Mouse (Mus musculus): ENCODE measurements at regions not wholly inside any gene's neighbourhood (a gene's known extent, or its start where the extent isn't known, plus 50 kb on each side); places are given as distances from the start of the nearest gene placed in this dataset.

DNA sequence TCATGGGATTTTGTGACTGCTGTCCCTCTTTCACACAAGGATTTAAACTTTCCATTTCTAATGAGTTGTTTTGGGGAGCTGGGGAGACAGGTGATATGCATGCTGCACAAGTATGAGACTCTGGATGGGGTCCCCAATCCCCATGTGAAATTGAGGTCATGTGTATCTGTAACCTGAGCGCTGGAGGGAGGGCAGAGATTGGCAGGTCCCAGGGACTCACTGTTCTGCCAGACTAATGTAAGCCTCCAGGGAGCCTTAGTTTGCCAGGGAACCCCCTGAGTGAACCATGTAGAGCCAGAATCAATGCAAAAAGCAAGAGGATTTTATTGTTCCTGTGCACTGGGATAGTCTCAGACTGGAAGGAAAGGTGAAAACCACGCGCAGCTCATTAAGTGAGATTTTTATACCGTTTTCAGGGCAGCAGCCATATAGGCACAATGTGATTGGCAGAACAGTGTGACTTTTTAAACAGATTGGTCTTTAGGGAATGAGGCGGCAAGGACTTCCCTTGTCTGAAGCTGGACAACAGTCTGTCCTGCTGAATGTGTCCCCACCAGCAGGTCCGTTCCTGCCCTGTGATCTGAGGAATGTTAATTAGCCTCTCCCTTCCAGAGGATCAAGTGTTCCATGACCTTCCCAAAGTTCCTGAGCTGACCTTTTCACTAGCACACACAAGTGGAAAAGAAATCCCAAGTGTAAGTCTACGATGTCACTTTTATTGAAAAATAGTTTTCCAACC, 59.9 kb upstream of the Oxgr1 start:
- TF ChIP-seq POLR2A (IDR thresholded peaks at IDR 0.05; ENCODE audit: insufficient read length, low read depth) (no peak), USF1 (IDR thresholded peaks at IDR 0.05; ENCODE audit: low read depth) (no peak), MAX (IDR thresholded peaks at IDR 0.05; ENCODE audit: low read depth) (no peak), POLR2AphosphoS2 (IDR thresholded peaks at IDR 0.05; ENCODE audit: insufficient read length, low read depth) (no peak), TCF12 (IDR thresholded peaks at IDR 0.05; ENCODE audit: insufficient read depth, poor library complexity, severe bottlenecking) (no peak)
